Mouse (Mus musculus): ENCODE results near the gene Tmem235. TPM values are rescaled to one million over a fixed set of nuclear protein-coding genes. Genes with fewer than 3 reads are reported as not detected.

The Tmem235 gene
- polyA plus RNA-seq, 1 experiment = not detected

- Histone ChIP-seq H3K27me3 (ENCODE audit: control insufficient read depth, insufficient read depth, insufficient read length) (no peaks in the 10 kb centered on the region), H3K79me2 (ENCODE audit: control insufficient read depth, insufficient read depth) (no peaks in the 10 kb centered on the region), H3ac (ENCODE audit: control insufficient read depth, insufficient read length) (no peak overlapping the region), H3K4me2 (ENCODE audit: low read depth) (no peak overlapping the region), H3K4me3 (no peak overlapping the region), H3K36me3 (ENCODE audit: control insufficient read depth, insufficient read depth) (no peaks in the 10 kb centered on the region)
- no peak for TF ChIP-seq MYOG (IDR thresholded peaks at IDR 0.05; ENCODE audit: control insufficient read depth in 1 of 3, insufficient read depth in 1 of 3, insufficient read length in 2 of 3, low read depth in 2 of 3)
- no peak for TF ChIP-seq TCF3 (IDR thresholded peaks at IDR 0.05; ENCODE audit: insufficient read length, low read depth)
- TF ChIP-seq TCF12 (IDR thresholded peaks at IDR 0.05; ENCODE audit: insufficient read depth, poor library complexity, severe bottlenecking) = no peak
- TF ChIP-seq MYOD1 (IDR thresholded peaks at IDR 0.05; ENCODE audit: control insufficient read depth in 1 of 3, insufficient read length in 2 of 3, low read depth in 2 of 3) = no peak
- no peak for TF ChIP-seq MAX (IDR thresholded peaks at IDR 0.05; ENCODE audit: low read depth)
- TF ChIP-seq POLR2AphosphoS2 (IDR thresholded peaks at IDR 0.05; ENCODE audit: insufficient read length, low read depth) = no peak
- TF ChIP-seq SRF (IDR thresholded peaks at IDR 0.05; ENCODE audit: control insufficient read depth, insufficient read length, low read depth) = no peak
- no peak for TF ChIP-seq REST (IDR thresholded peaks at IDR 0.05; ENCODE audit: insufficient read depth, insufficient read length)
- no peak for TF ChIP-seq E2F4 (IDR thresholded peaks at IDR 0.05; ENCODE audit: insufficient read depth)
- no peak for TF ChIP-seq CEBPB (IDR thresholded peaks at IDR 0.05; ENCODE audit: insufficient read depth, poor library complexity, severe bottlenecking)
- TF ChIP-seq USF1 (IDR thresholded peaks at IDR 0.05; ENCODE audit: low read depth) = no peak
These were observed 31.1 kb downstream of the Tmem235 start for GRCm38 (mm10) chr11:117891581-117892175.

GRCm38 (mm10) chr11:117892199-117892598 is 31.6 kb downstream of the Tmem235 start:
- H3K36me3 ChIP-seq (ENCODE audit: control insufficient read depth, insufficient read depth) = no peaks in the 10 kb centered on the region
- no peaks in the 10 kb centered on the region for H3K27me3 ChIP-seq (ENCODE audit: control insufficient read depth, insufficient read depth, insufficient read length)
- TF ChIP-seq POLR2AphosphoS2 (IDR thresholded peaks at IDR 0.05; ENCODE audit: insufficient read length, low read depth) = no peak
- H3K4me2 ChIP-seq (ENCODE audit: low read depth) = no peak overlapping the region
- H3K4me3 ChIP-seq = no peak overlapping the region
- H3K79me2 ChIP-seq (ENCODE audit: control insufficient read depth, insufficient read depth) = no peaks in the 10 kb centered on the region
- H3ac ChIP-seq (ENCODE audit: control insufficient read depth, insufficient read length) = no peak overlapping the region

GRCm38 (mm10) chr11:117894676-117895075 is 34.1 kb downstream of the Tmem235 start:
- TF ChIP-seq TCF3 (IDR thresholded peaks at IDR 0.05; ENCODE audit: insufficient read length, low read depth) = no peak
- TF ChIP-seq MYOD1 (IDR thresholded peaks at IDR 0.05; ENCODE audit: control insufficient read depth in 1 of 3, insufficient read length in 2 of 3, low read depth in 2 of 3) = no peak
- TF ChIP-seq POLR2A (IDR thresholded peaks at IDR 0.05; ENCODE audit: insufficient read length, low read depth) = no peak
- TF ChIP-seq USF1 (IDR thresholded peaks at IDR 0.05; ENCODE audit: low read depth) = no peak
- TF ChIP-seq CEBPB (IDR thresholded peaks at IDR 0.05; ENCODE audit: insufficient read depth, poor library complexity, severe bottlenecking) = no peak
- no peak for TF ChIP-seq TCF12 (IDR thresholded peaks at IDR 0.05; ENCODE audit: insufficient read depth, poor library complexity, severe bottlenecking)
- TF ChIP-seq POLR2AphosphoS2 (IDR thresholded peaks at IDR 0.05; ENCODE audit: insufficient read length, low read depth) = no peak
- no peak for TF ChIP-seq MAX (IDR thresholded peaks at IDR 0.05; ENCODE audit: low read depth)
- TF ChIP-seq E2F4 (IDR thresholded peaks at IDR 0.05; ENCODE audit: insufficient read depth) = no peak
- TF ChIP-seq MYOG (IDR thresholded peaks at IDR 0.05; ENCODE audit: control insufficient read depth in 1 of 3, insufficient read depth in 1 of 3, insufficient read length in 2 of 3, low read depth in 2 of 3) = no peak
- TF ChIP-seq REST (IDR thresholded peaks at IDR 0.05; ENCODE audit: insufficient read depth, insufficient read length) = no peak
- Histone ChIP-seq H3K27me3 (ENCODE audit: control insufficient read depth, insufficient read depth, insufficient read length) (no peaks in the 10 kb centered on the region), H3K36me3 (ENCODE audit: control insufficient read depth, insufficient read depth) (no peaks in the 10 kb centered on the region), H3K4me3 (no peak overlapping the region), H3ac (ENCODE audit: control insufficient read depth, insufficient read length) (no peak overlapping the region), H3K79me2 (ENCODE audit: control insufficient read depth, insufficient read depth) (no peaks in the 10 kb centered on the region), H3K4me2 (ENCODE audit: low read depth) (no peak overlapping the region)

- Histone ChIP-seq H3ac (ENCODE audit: control insufficient read depth, insufficient read length) (no peak overlapping the region), H3K4me2 (ENCODE audit: low read depth) (no peak overlapping the region), H3K27me3 (ENCODE audit: control insufficient read depth, insufficient read depth, insufficient read length) (no peaks in the 10 kb centered on the region), H3K4me3 (no peak overlapping the region), H3K79me2 (ENCODE audit: control insufficient read depth, insufficient read depth) (no peaks in the 10 kb centered on the region), H3K36me3 (ENCODE audit: control insufficient read depth, insufficient read depth) (no peaks in the 10 kb centered on the region)
- TF ChIP-seq MYOG (IDR thresholded peaks at IDR 0.05; ENCODE audit: control insufficient read depth in 1 of 3, insufficient read depth in 1 of 3, insufficient read length in 2 of 3, low read depth in 2 of 3) = no peak
- no peak for TF ChIP-seq POLR2A (IDR thresholded peaks at IDR 0.05; ENCODE audit: insufficient read length, low read depth)
- no peak for TF ChIP-seq SRF (IDR thresholded peaks at IDR 0.05; ENCODE audit: control insufficient read depth, insufficient read length, low read depth)
- no peak for TF ChIP-seq USF1 (IDR thresholded peaks at IDR 0.05; ENCODE audit: low read depth)
- TF ChIP-seq TCF12 (IDR thresholded peaks at IDR 0.05; ENCODE audit: insufficient read depth, poor library complexity, severe bottlenecking) = no peak
- no peak for TF ChIP-seq MAX (IDR thresholded peaks at IDR 0.05; ENCODE audit: low read depth)
- TF ChIP-seq POLR2AphosphoS2 (IDR thresholded peaks at IDR 0.05; ENCODE audit: insufficient read length, low read depth) = no peak
- no peak for TF ChIP-seq E2F4 (IDR thresholded peaks at IDR 0.05; ENCODE audit: insufficient read depth)
- TF ChIP-seq CEBPB (IDR thresholded peaks at IDR 0.05; ENCODE audit: insufficient read depth, poor library complexity, severe bottlenecking) = no peak
- TF ChIP-seq MYOD1 (IDR thresholded peaks at IDR 0.05; ENCODE audit: control insufficient read depth in 1 of 3, insufficient read length in 2 of 3, low read depth in 2 of 3) = no peak
- TF ChIP-seq REST (IDR thresholded peaks at IDR 0.05; ENCODE audit: insufficient read depth, insufficient read length) = no peak
- TF ChIP-seq TCF3 (IDR thresholded peaks at IDR 0.05; ENCODE audit: insufficient read length, low read depth) = no peak
These were observed 36.0 kb downstream of the Tmem235 start for GRCm38 (mm10) chr11:117896533-117896932.

- Histone ChIP-seq H3K36me3 (ENCODE audit: control insufficient read depth, insufficient read depth) (no peaks in the 10 kb centered on the region), H3K27me3 (ENCODE audit: control insufficient read depth, insufficient read depth, insufficient read length) (no peaks in the 10 kb centered on the region), H3ac (ENCODE audit: control insufficient read depth, insufficient read length) (no peak overlapping the region), H3K4me2 (ENCODE audit: low read depth) (no peak overlapping the region), H3K4me3 (no peak overlapping the region), H3K79me2 (ENCODE audit: control insufficient read depth, insufficient read depth) (no peaks in the 10 kb centered on the region)
- no peak for TF ChIP-seq MAX (IDR thresholded peaks at IDR 0.05; ENCODE audit: low read depth)
- no peak for TF ChIP-seq USF1 (IDR thresholded peaks at IDR 0.05; ENCODE audit: low read depth)
- TF ChIP-seq POLR2AphosphoS2 (IDR thresholded peaks at IDR 0.05; ENCODE audit: insufficient read length, low read depth) = no peak
- no peak for TF ChIP-seq TCF3 (IDR thresholded peaks at IDR 0.05; ENCODE audit: insufficient read length, low read depth)
- no peak for TF ChIP-seq TCF12 (IDR thresholded peaks at IDR 0.05; ENCODE audit: insufficient read depth, poor library complexity, severe bottlenecking)
- TF ChIP-seq MYOD1 (IDR thresholded peaks at IDR 0.05; ENCODE audit: control insufficient read depth in 1 of 3, insufficient read length in 2 of 3, low read depth in 2 of 3) = no peak
- no peak for TF ChIP-seq POLR2A (IDR thresholded peaks at IDR 0.05; ENCODE audit: insufficient read length, low read depth)
- no peak for TF ChIP-seq CEBPB (IDR thresholded peaks at IDR 0.05; ENCODE audit: insufficient read depth, poor library complexity, severe bottlenecking)
- TF ChIP-seq MYOG (IDR thresholded peaks at IDR 0.05; ENCODE audit: control insufficient read depth in 1 of 3, insufficient read depth in 1 of 3, insufficient read length in 2 of 3, low read depth in 2 of 3) = no peak
- TF ChIP-seq REST (IDR thresholded peaks at IDR 0.05; ENCODE audit: insufficient read depth, insufficient read length) = no peak
These were observed 41.7 kb downstream of the Tmem235 start for GRCm38 (mm10) chr11:117902282-117902681.

Data from myocyte (in vitro differentiated cells).